Mouse (Mus musculus) liver, postnatal 0 days (tissue): ENCODE measurements around the gene Ikzf3. TPM values are rescaled to one million over a fixed set of nuclear protein-coding genes. Genes with fewer than 3 reads are reported as not detected.
A peak's percentile ranks its signal among the peaks of the same experiment; 100 is the strongest.

ENCODE experiments used
- ATAC-seq: fragments of 200-750 bp; cut with Nextera tagmentation; 2 replicates; pipeline ENCODE4 v1.8.0; 2017; ENCODE audit warnings: mild to moderate bottlenecking, moderate library complexity
- DNase-seq: peaks from one replicate; pipeline ENCODE4 v3.0.0-alpha.2; 2016
- H3K27ac ChIP-seq: fragments of 300-500 bp; sonication (generic); 2 replicates; pipeline ENCODE4 v1.5.1; 2014; ENCODE audit warnings: antibody characterized with exemption, moderate library complexity, mild to moderate bottlenecking, low read depth
- H3K27me3 ChIP-seq: fragments of 300-500 bp; sonication (generic); 2 replicates; pipeline ENCODE4 v1.6.1; 2014; ENCODE audit warnings: low read length, control low read depth, mixed read lengths; ENCODE audit not compliant: insufficient read depth
- H3K36me3 ChIP-seq: fragments of 300-500 bp; sonication (generic); replicated peaks from 2 replicates; pipeline ENCODE4 v1.6.1; 2014; ENCODE audit warnings: mild to moderate bottlenecking, control low read depth, low read length, moderate library complexity, mixed read lengths; ENCODE audit not compliant: insufficient read depth
- H3K4me1 ChIP-seq: fragments of 300-500 bp; sonication (generic); 2 replicates; pipeline ENCODE4 v1.6.1; 2014; ENCODE audit warnings: antibody characterized with exemption, mild to moderate bottlenecking, control low read depth; ENCODE audit not compliant: insufficient read depth
- H3K4me2 ChIP-seq: fragments of 300-500 bp; sonication (generic); 2 replicates; pipeline ENCODE4 v1.6.1; 2014; ENCODE audit warnings: low read depth, mild to moderate bottlenecking, low read length, moderate library complexity, mixed read lengths
- H3K4me3 ChIP-seq: fragments of 300-500 bp; sonication (generic); 2 replicates; pipeline ENCODE4 v1.5.1; 2014; ENCODE audit warnings: low read depth, low read length
- H3K9ac ChIP-seq: fragments of 300-500 bp; sonication (generic); replicated peaks from 2 replicates; pipeline ENCODE4 v1.6.1; 2014; ENCODE audit warnings: mild to moderate bottlenecking, moderate library complexity
- H3K9me3 ChIP-seq: fragments of 300-500 bp; sonication (generic); 2 replicates; pipeline ENCODE4 v1.6.1; 2016; ENCODE audit warnings: mild to moderate bottlenecking, control low read depth, low read length, mixed read lengths
- CTCF ChIP-seq: sonication (generic); IDR thresholded peaks from 2 replicates; pipeline ENCODE4 v1.5.1; 2016; ENCODE audit warnings: antibody characterized with exemption, low read depth
- EP300 ChIP-seq: IDR thresholded peaks from 2 replicates; pipeline ENCODE4 v1.6.1; 2016; ENCODE audit warnings: antibody characterized with exemption, low read depth, mild to moderate bottlenecking
- WGBS: fragments of 180-500 bp; shearing (Covaris S2); extraction: QIAGEN DNeasy Blood & Tissue Kit; methylation state at CpG from one replicate; pipeline ENCODE4 v1.1.7; 2014; ENCODE audit not compliant: insufficient replicate concordance; 5-methylcytosine and 5-hydroxymethylcytosine counted together
- polyA plus RNA-seq: library from polyadenylated mRNA; unstranded; fragments of >200 nt; fragmentation: Nextera tagmentation; extraction: Ambion mirVana; gene quantifications from 2 replicates; pipeline ENCODE4 v1.2.1, GENCODE M21; 2015

Ikzf3 gene
- polyA plus RNA-seq, 1 experiment from 2014 or later = 1.3 TPM

- Histone ChIP-seq H3K9ac (peak overlapping the region; percentile 60), H3K4me1 (peaks cover 10% of the 10 kb centered on the region), H3K4me3 (peak overlapping the region; percentile 62), H3K4me2 (peak overlapping the region; percentile 92), H3K27ac (peak overlapping the region; percentile 69), H3K27me3 (peaks cover 19% of the 10 kb centered on the region), H3K9me3 (no peaks in the 10 kb centered on the region), H3K36me3 (peaks cover 23% of the 10 kb centered on the region)
- peak; percentile 76 for ATAC-seq
- DNase-seq = peak; percentile 92
- no peak for TF ChIP-seq EP300
- peak; percentile 64 for TF ChIP-seq CTCF
- 0% methylated on average over 20 of the region's 64 CpGs for WGBS
Observed at GRCm38 (mm10) chr11:98457367-98458120, 88.3 kb downstream of the Ikzf3 start.

- Histone ChIP-seq H3K9ac (no peak overlapping the region), H3K4me1 (peaks cover 10% of the 10 kb centered on the region)
Observed at GRCm38 (mm10) chr11:98456945-98457344, 88.9 kb downstream of the Ikzf3 start.

GRCm38 (mm10) chr11:98456545-98456944 is 89.3 kb downstream of the Ikzf3 start:
- Histone ChIP-seq H3K4me2 (no peak overlapping the region), H3K4me1 (peaks cover 10% of the 10 kb centered on the region), H3K27ac (no peak overlapping the region), H3K36me3 (peaks cover 23% of the 10 kb centered on the region), H3K9ac (no peak overlapping the region), H3K9me3 (no peaks in the 10 kb centered on the region), H3K27me3 (peaks cover 19% of the 10 kb centered on the region), H3K4me3 (no peak overlapping the region)
- 60% methylated on average over 5 of the region's 5 CpGs for WGBS
- DNase-seq (no peak), ATAC-seq (0 out of 2 replicates have a peak, but pooled peaks have one; percentile 2)
- TF ChIP-seq CTCF (no peak), EP300 (no peak)

More at GRCm38 (mm10) chr11:98456945-98457344, 88.9 kb downstream of the Ikzf3 start:
- H3K9me3 ChIP-seq = no peaks in the 10 kb centered on the region
- WGBS = 20% methylated on average over 9 of the region's 9 CpGs
- peaks cover 23% of the 10 kb centered on the region for H3K36me3 ChIP-seq
- H3K4me3 ChIP-seq = peak overlapping the region; percentile 62
- DNase-seq (no peak), ATAC-seq (peak; percentile 12)
- peaks cover 19% of the 10 kb centered on the region for H3K27me3 ChIP-seq
- TF ChIP-seq CTCF (no peak), EP300 (no peak)
- no peak overlapping the region for H3K27ac ChIP-seq
- H3K4me2 ChIP-seq = peak overlapping the region; percentile 92

- Histone ChIP-seq H3K27ac (no peak overlapping the region), H3K27me3 (peaks cover 19% of the 10 kb centered on the region), H3K9me3 (no peaks in the 10 kb centered on the region), H3K36me3 (peaks cover 23% of the 10 kb centered on the region), H3K4me1 (peaks cover 13% of the 10 kb centered on the region), H3K4me2 (no peak overlapping the region), H3K4me3 (no peak overlapping the region), H3K9ac (no peak overlapping the region)
- 76% methylated on average over 4 of the region's 4 CpGs for WGBS
- no peak for TF ChIP-seq EP300
- peak; percentile 55 for TF ChIP-seq CTCF
- DNase-seq (peak; percentile 51), ATAC-seq (no peak)
Observed at GRCm38 (mm10) chr11:98455484-98455883, 90.3 kb downstream of the Ikzf3 start.

- peaks cover 15% of the 10 kb centered on the region for H3K36me3 ChIP-seq
- peak overlapping the region; percentile 66; the same call in 1 of the 2 replicates for H3K9ac ChIP-seq
- WGBS = 64% methylated on average over 20 of the region's 20 CpGs
- H3K27ac ChIP-seq = peak overlapping the region; percentile 55; the same call in 1 of the 2 replicates
- peak overlapping the region; percentile 69 for H3K4me2 ChIP-seq
- DNase-seq = no peak
- H3K4me3 ChIP-seq = peak overlapping the region; percentile 55
- peaks cover 3% of the 10 kb centered on the region; the same call in 1 of the 2 replicates for H3K4me1 ChIP-seq
- H3K27me3 ChIP-seq = peaks cover 16% of the 10 kb centered on the region; the same call in 1 of the 2 replicates
- no peaks in the 10 kb centered on the region for H3K9me3 ChIP-seq
- no peak for ATAC-seq
- TF ChIP-seq CTCF = no peak
- TF ChIP-seq EP300 = no peak
Observed at GRCm38 (mm10) chr11:98449921-98450771, 95.7 kb downstream of the Ikzf3 start.

- 0 out of 2 replicates have a peak overlapping the region, but pooled peaks have one; percentile 76 for H3K27ac ChIP-seq
- H3K4me2 ChIP-seq = peak overlapping the region; percentile 69
- ATAC-seq (no peak), DNase-seq (no peak)
- H3K4me1 ChIP-seq = peaks cover 3% of the 10 kb centered on the region; the same call in 1 of the 2 replicates
- TF ChIP-seq EP300 (no peak), CTCF (no peak)
- H3K27me3 ChIP-seq = peaks cover 16% of the 10 kb centered on the region; the same call in 1 of the 2 replicates
- peak overlapping the region; percentile 55 for H3K4me3 ChIP-seq
- peak overlapping the region; percentile 66 for H3K9ac ChIP-seq
- no peaks in the 10 kb centered on the region for H3K9me3 ChIP-seq
- H3K36me3 ChIP-seq = peaks cover 13% of the 10 kb centered on the region
- WGBS = 75% methylated on average over 3 of the region's 3 CpGs
Observed at GRCm38 (mm10) chr11:98449419-98449818, 96.4 kb downstream of the Ikzf3 start.
